Mouse (Mus musculus) retina, adult 2 months (tissue): ENCODE data around the gene Agap1.
A peak's percentile ranks its signal among the peaks of the same experiment; 100 is the strongest.
"Not testable (repeated sequence)": the region's sequence is repeated elsewhere in the genome, so short reads cannot be mapped to it uniquely, and the experiment has no call there.

ENCODE experiments used
- DNase-seq: peaks from one replicate; pipeline ENCODE4 v3.0.0-alpha.2; 2012; ENCODE audit warnings: low read depth, low spot score

Gene Agap1

GRCm38 (mm10) chr1:89501346-89501745 lies 46.7 kb downstream of the Agap1 start:
- DNase-seq = no peak

- not testable (repeated sequence) for DNase-seq
Observed at GRCm38 (mm10) chr1:89501891-89502290, 47.3 kb downstream of the Agap1 start.

- no peak for DNase-seq
Observed at GRCm38 (mm10) chr1:89509196-89509595, 54.6 kb downstream of the Agap1 start.

DNA sequence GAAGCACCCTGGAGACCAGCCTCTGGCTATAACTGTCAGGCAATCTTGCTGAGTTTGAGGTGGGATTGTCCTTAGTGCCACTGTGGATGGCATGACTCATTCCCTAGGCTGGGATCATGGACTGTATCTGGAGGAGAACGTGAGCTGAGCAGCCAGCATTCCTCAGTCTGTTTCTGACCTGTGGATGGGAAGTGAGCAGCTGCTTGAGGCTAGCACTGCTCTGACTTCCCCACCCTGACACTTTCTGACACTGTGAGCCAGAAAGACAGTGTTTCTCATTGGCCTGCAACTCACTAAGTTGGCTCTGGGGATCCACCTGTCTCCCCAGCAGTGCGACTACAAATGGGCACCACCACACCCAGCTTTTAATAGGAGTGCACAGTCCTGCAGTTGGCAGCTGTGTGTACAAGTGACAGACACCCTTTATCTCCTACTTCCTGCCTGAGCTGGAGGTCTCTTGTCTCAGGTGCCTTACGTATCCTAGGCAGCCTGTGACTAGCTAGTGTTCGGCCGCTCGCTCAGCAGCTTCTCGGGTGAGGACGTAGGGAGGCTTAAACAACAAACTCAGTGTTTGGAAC lies 55.2 kb downstream of the Agap1 start:
- no peak for DNase-seq

DNA sequence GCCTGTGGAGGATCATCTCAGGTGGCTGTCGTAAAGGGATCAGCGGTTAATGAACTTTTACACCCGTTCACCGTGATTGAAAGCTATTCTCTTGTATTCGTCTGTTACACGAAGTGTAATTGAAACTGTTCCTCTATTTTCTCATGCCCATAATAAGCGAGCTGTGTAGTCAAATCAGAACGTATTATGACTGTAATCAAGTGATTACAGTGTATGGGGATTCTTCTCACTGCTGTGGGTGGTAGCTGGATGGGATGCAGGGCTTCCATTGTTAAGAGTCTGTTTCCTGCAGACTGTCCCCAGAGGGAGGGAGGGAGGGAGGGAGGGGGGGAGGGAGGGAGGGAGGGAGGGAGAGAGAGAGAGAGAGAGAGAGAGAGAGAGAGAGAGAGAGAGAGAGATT lies 56.1 kb downstream of the Agap1 start:
- DNase-seq = no peak

- no peak for DNase-seq
Observed at GRCm38 (mm10) chr1:89513616-89514283, 59.1 kb downstream of the Agap1 start.

- no peak for DNase-seq
Observed at GRCm38 (mm10) chr1:89515808-89516560, 61.4 kb downstream of the Agap1 start.

- no peak for DNase-seq
Observed at GRCm38 (mm10) chr1:89517817-89518216, 63.2 kb downstream of the Agap1 start.

DNA sequence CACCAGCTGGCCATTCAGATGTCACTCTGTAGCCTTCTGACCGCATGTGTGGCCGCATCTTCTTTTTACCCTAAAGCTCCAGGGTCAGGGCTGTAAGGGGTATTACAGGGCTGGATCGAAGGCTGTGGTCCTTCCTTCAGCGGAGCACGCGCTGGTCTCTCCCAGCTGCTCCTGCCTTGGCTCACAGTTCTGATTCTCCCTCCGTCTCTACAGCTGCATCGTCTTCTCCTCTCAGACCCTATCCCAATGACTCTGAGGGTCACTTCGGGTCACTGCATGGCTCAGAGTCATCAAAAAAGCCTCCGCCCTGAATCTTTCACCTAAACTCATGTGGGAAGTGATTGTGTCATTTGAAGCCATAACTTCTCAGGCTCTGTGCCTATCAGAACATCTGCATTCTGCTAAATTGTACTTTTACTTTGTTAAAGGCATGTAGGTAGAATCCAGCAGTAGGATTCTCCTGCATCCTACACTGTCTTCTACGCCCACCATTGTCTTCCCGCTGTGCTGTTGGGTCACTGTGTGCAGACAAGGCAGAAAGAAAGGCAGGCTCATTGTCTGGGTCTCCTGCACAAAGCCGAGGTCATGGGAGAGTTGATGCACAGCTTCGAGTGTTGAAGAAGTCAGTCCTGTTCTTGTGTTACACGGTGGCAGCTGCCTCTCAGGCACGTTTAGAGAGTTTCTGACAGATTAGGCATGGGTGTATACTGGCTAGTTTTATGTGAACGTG lies 65.5 kb downstream of the Agap1 start:
- no peak for DNase-seq

DNA sequence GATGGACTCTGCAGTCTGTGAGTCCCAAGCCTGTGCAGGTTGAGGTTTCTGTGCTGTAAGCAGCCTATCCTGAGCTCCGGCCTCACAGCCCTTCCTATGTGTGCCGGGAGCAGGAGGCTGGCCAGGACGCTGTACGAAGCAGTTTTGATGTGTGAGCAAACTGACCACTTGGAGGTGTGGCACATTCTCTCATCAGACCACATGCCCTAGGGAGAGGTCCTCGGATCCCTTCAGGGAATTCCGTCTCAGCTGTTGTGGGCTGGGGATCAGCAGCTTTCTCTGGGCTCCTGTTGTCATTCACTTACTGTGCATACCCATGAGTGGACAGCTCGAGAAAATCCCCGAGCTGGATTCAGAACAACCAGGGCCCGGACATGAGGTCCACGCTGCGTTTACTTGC lies 66.8 kb downstream of the Agap1 start:
- DNase-seq = no peak

- no peak for DNase-seq
Observed at GRCm38 (mm10) chr1:89521935-89522535, 67.4 kb downstream of the Agap1 start.

DNA sequence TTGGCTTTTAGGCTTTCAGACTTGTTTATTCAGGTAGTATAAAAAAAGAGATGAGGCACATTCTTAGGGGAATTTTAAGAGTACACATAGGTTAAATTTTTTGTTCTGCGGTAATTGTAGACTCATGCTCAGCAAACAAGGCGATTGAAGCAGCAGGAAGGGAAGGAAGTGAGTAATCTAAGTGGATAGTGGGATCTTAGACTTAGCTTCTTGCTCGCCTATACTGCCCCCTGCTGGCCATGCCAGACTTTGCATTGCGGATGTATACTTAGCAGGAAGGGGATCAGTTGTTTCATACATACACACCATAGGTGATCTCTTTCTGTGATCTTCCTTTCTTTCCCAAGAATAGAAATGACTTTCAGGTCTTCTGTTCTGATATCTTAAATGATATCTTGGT lies 69.8 kb downstream of the Agap1 start:
- peak; percentile 73 for DNase-seq

DNA sequence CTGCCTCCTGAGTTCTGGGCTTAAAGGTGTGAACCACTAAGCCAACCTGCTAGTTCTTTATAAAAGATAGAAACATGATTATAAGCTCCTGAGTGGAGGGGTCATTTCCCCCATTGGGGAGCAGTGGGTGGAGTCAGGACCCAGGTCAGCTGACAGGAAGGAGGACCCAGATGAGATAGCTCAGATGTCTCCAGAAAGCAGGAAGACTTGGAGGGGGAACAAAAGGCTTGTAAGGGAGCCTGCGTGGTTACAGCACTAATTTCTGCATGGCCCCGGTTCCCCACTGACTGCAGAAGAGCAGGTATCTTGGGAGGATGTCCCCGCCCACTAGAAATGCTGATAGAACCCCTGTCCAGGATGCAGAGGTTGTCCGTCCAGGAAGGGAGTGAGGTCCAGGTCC lies 70.4 kb downstream of the Agap1 start:
- DNase-seq = no peak

DNA sequence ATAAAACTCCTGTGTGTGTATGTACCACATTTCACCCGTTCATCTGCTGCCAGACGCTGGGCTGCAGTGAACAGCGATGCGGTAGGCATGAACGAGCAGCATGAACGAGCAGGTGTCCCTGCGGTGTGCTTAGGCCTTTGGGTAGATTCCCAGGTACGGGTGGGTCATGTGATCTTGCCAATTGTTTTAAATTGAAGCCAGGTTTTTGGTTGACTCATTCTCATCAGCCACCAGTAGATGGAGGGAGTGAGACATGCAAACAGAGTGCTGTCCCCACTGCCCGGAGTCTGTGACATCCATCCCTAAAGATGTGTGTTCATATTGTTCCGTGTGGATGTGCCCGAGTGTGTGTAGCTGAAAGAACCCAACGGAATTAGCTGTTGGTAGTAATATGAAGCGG lies 71.2 kb downstream of the Agap1 start:
- DNase-seq = peak; percentile 33

GRCm38 (mm10) chr1:89528671-89529276 lies 74.2 kb downstream of the Agap1 start:
- DNase-seq = no peak

DNA sequence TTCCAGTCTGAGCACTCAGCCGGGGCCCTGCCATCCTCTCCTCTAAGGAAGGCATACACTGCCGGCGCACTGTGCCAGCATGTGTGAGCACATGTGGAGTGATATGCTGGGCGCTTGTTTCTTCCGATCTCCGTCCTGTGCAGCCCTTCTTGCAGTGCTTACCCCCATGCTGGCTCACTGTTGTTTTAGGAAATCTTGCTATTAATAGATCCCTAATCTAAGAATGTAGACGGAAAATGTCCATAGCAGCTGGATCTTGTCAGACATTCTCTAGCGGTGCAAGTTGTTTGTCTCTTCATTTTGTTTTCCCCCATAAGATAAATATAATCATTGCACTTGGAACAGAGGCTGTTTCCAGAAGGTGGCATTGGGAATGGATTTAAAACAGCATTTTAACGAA lies 79.1 kb downstream of the Agap1 start:
- no peak for DNase-seq

- DNase-seq = no peak
Observed at GRCm38 (mm10) chr1:89535206-89535605, 80.6 kb downstream of the Agap1 start.

- no peak for DNase-seq
Observed at GRCm38 (mm10) chr1:89538163-89538946, 83.7 kb downstream of the Agap1 start.

DNA sequence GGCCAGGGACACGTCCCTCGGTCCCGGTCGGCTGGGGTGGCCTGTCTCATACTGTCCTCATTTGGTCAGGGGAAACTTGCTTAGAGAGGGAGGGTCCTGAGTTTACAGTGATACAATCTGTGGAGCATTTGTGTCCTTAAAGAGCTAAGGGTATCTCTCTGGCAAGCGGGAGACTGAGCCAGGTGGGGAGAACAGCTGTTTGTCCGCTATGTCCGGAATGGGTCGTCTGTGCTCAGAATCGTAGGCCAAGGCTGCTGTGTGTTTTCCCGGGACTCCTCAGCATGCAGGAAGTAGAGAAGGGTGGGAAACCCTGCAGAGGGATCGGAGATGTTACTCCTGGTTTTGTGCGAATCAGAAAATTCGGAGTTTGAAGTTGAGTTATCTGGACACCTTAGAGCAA lies 84.5 kb downstream of the Agap1 start:
- DNase-seq = no peak

GRCm38 (mm10) chr1:89541151-89541550 lies 86.5 kb downstream of the Agap1 start:
- no peak for DNase-seq

DNA sequence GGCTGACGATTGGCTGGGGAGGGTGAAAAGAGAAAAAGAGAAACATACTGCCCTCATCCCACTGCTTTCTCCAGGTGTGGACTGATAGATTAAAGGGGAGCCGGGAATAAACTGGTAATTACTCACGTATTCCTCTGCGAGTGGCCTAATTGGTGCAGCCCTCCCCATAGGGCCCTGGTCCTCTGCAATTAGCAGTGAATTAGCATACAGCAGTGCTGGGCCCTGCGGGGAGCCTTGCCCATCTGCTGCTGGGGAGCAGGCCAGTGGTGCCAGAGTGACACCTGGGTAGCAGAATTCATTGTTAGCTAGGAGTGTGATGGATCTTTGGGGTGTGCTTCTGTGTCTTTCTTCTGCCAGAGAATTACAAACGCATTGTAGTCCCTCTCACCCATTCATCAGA lies 87.9 kb downstream of the Agap1 start:
- no peak for DNase-seq
